Comparison of ENCODE assay signal across 27 mouse cellular contexts in the genomic region with DNA sequence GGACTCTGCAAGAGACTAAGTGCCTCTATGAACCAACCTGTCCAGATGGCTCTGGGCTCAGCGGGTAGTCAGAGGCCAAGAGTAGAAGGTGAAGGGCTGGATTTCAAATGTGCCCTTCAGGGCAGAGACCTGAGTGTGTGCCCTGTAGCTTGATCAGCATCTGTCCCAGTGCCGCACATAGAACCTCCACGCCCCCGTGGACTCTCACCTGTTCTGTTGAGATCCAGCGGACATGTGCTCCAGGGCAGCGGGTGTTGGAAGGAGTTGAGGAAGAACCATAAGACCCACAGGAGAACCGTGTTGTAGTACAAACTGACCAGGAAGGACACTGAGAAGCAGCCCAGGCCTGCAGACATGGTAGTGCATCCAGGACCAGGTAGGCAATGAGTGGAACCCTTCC. TPM values are rescaled to one million over a fixed set of nuclear protein-coding genes. Genes with fewer than 3 reads are reported as not detected.
DNase-seq lines count a peak whose midpoint lies in the region; ATAC-seq and TF ChIP-seq lines count a peak whose summit lies in the region.
"Had no signal": no experiment of that assay in that cellular context is flagged by ENCODE, and none has a peak within 500 bp of the region (broad histone marks: within the 10 kb centered on the region; RNA-seq: fewer than 3 reads in every experiment).

No protein-coding gene starts in this region.

- TF ChIP-seq CTCF in kidney, adult 2 months (conservative IDR thresholded peaks at IDR 0.05; ENCODE audit: insufficient read depth, insufficient read length, low read depth, low read length), result no peak

- H3K36me3 ChIP-seq in kidney, adult 2 months (ENCODE audit: control insufficient read depth, insufficient read depth, low read length), result no peaks in the 10 kb centered on the region
- no peaks in the 10 kb centered on the region for H3K36me3 ChIP-seq in kidney, embryonic 14.5 days (ENCODE audit: control insufficient read depth, insufficient read depth, low read length)
- no peaks in the 10 kb centered on the region for H3K36me3 ChIP-seq in midbrain, embryonic 14.5 days (ENCODE audit: control insufficient read depth, insufficient read depth, low read length)
- H3K36me3 ChIP-seq: embryonic facial prominence, embryonic 10.5 days; embryonic facial prominence, embryonic 13.5 days; forebrain, embryonic 12.5 days; forebrain, embryonic 15.5 days; heart, embryonic 12.5 days; heart, embryonic 15.5 days; hindbrain, embryonic 10.5 days; hindbrain, embryonic 13.5 days had no signal

- H3K4me2 ChIP-seq in kidney, embryonic 14.5 days (replicated peaks; ENCODE audit: low read depth, low read length), result no peak overlapping the region
- H3K4me2 ChIP-seq in midbrain, embryonic 14.5 days (ENCODE audit: low read length), result no peak overlapping the region
- H3K4me2 ChIP-seq: embryonic facial prominence, embryonic 13.5 days; forebrain, embryonic 12.5 days; forebrain, embryonic 15.5 days; heart, embryonic 12.5 days; heart, embryonic 15.5 days; hindbrain, embryonic 13.5 days had no signal

- peak; percentile 14 for TF ChIP-seq POLR2A in kidney, adult 2 months (IDR thresholded peaks at IDR 0.05; ENCODE audit: low read depth, low read length)

- H3K4me1 ChIP-seq in kidney, adult 2 months (ENCODE audit: control insufficient read depth, insufficient read depth, low read length), result peaks cover 20% of the 10 kb centered on the region
- no peaks in the 10 kb centered on the region; the same call in 1 of the 2 replicates for H3K4me1 ChIP-seq in kidney, embryonic 14.5 days (ENCODE audit: control insufficient read depth, insufficient read depth, low read length)
- no peaks in the 10 kb centered on the region for H3K4me1 ChIP-seq in midbrain, embryonic 14.5 days (ENCODE audit: control insufficient read depth, insufficient read depth, low read length)
- H3K4me1 ChIP-seq: embryonic facial prominence, embryonic 10.5 days; embryonic facial prominence, embryonic 13.5 days; forebrain, embryonic 12.5 days; forebrain, embryonic 15.5 days; heart, embryonic 12.5 days; heart, embryonic 15.5 days; hindbrain, embryonic 10.5 days; hindbrain, embryonic 13.5 days had no signal

- peak overlapping the region; percentile 53; the same call in 1 of the 2 replicates for H3K27ac ChIP-seq in kidney, adult 2 months (ENCODE audit: insufficient read depth, low read depth, low read length)
- H3K27ac ChIP-seq in kidney, embryonic 14.5 days (ENCODE audit: low read depth, low read length), result no peak overlapping the region
- no peak overlapping the region for H3K27ac ChIP-seq in midbrain, embryonic 14.5 days (replicated peaks; ENCODE audit: low read depth, low read length)
- H3K27ac ChIP-seq: embryonic facial prominence, embryonic 10.5 days; embryonic facial prominence, embryonic 13.5 days; forebrain, embryonic 12.5 days; forebrain, embryonic 15.5 days; heart, embryonic 15.5 days; hindbrain, embryonic 10.5 days; hindbrain, embryonic 13.5 days had no signal

- H3K9me3 ChIP-seq in kidney, embryonic 14.5 days (ENCODE audit: control insufficient read depth, low read length), result no peaks in the 10 kb centered on the region
- H3K9me3 ChIP-seq in midbrain, embryonic 14.5 days (ENCODE audit: control insufficient read depth, low read length), result no peaks in the 10 kb centered on the region
- H3K9me3 ChIP-seq: embryonic facial prominence, embryonic 10.5 days; embryonic facial prominence, embryonic 13.5 days; forebrain, embryonic 12.5 days; forebrain, embryonic 15.5 days; heart, embryonic 12.5 days; heart, embryonic 15.5 days; hindbrain, embryonic 10.5 days; hindbrain, embryonic 13.5 days had no signal

- peak overlapping the region; percentile 44 for H3K4me3 ChIP-seq in kidney, adult 2 months (ENCODE audit: insufficient read depth, low read depth, low read length)
- H3K4me3 ChIP-seq in kidney, embryonic 14.5 days (ENCODE audit: low read length), result no peak overlapping the region
- H3K4me3 ChIP-seq in midbrain, embryonic 14.5 days (replicated peaks; ENCODE audit: low read depth, low read length), result no peak overlapping the region
- H3K4me3 ChIP-seq: embryonic facial prominence, embryonic 10.5 days; embryonic facial prominence, embryonic 13.5 days; erythroblast, embryonic 14.5 days; forebrain, embryonic 12.5 days; forebrain, embryonic 15.5 days; heart, embryonic 12.5 days; heart, embryonic 15.5 days; hindbrain, embryonic 10.5 days; hindbrain, embryonic 13.5 days had no signal

- no peak overlapping the region for H3K9ac ChIP-seq in kidney, embryonic 14.5 days (ENCODE audit: low read depth, low read length)
- H3K9ac ChIP-seq in midbrain, embryonic 14.5 days (replicated peaks; ENCODE audit: low read length), result no peak overlapping the region
- H3K9ac ChIP-seq: embryonic facial prominence, embryonic 13.5 days; forebrain, embryonic 12.5 days; forebrain, embryonic 15.5 days; heart, embryonic 12.5 days; heart, embryonic 15.5 days; hindbrain, embryonic 13.5 days had no signal

- no peak for ATAC-seq in kidney, embryonic 14.5 days (ENCODE audit: low FRiP score, low TSS enrichment)
- ATAC-seq in midbrain, embryonic 14.5 days (ENCODE audit: low FRiP score, low TSS enrichment), result no peak
- ATAC-seq: CD4-positive, CD25-positive, alpha-beta regulatory T cell, adult 4 months; forebrain, embryonic 15.5 days had no signal

- 67% methylated on average over 7 of the region's 7 CpGs for WGBS in kidney, adult 2 months
- 88% methylated on average over 7 of the region's 7 CpGs for WGBS in kidney, embryonic 14.5 days
- WGBS in midbrain, embryonic 14.5 days, result 90% methylated on average over 7 of the region's 7 CpGs

- DNase-seq in kidney, adult 2 months, result peak; percentile 85
- peak; percentile 42 for DNase-seq in kidney, postnatal 10 days
- DNase-seq in kidney, postnatal 36 days, result peak; percentile 76 to 79
- DNase-seq in midbrain, embryonic 14.5 days, result no peak
- DNase-seq in embryo, embryonic 11 days, result no peak
- DNase-seq: adrenal gland, adult 2 months; adrenal gland, postnatal 14 days; cerebellum, adult 11 months; cerebellum, adult 2 months; cerebellum, adult 9-11 months; cerebellum, postnatal 25 days; gastrocnemius, postnatal 25 days; heart, adult 18-20 months; heart, postnatal 10 days; heart, postnatal 36 days had no signal

- no peaks in the 10 kb centered on the region for H3K27me3 ChIP-seq in kidney, adult 2 months (replicated peaks; ENCODE audit: control insufficient read depth, insufficient read depth, low read length)
- no peaks in the 10 kb centered on the region for H3K27me3 ChIP-seq in kidney, embryonic 14.5 days (ENCODE audit: control insufficient read depth, insufficient read depth, low read length)
- H3K27me3 ChIP-seq in midbrain, embryonic 14.5 days (ENCODE audit: control insufficient read depth, insufficient read depth, low read length), result no peaks in the 10 kb centered on the region
- H3K27me3 ChIP-seq: embryonic facial prominence, embryonic 13.5 days; forebrain, embryonic 12.5 days; forebrain, embryonic 15.5 days; heart, embryonic 15.5 days; hindbrain, embryonic 13.5 days had no signal

RNA-seq across cellular contexts. Expression of gene Slc6a18, which starts 2.7 kb away (rescaled TPM):
- 438 and 863 TPM in 2 replicates for polyA plus RNA-seq in kidney, adult 2 months (2012; rRNA removed)
- polyA plus RNA-seq in kidney, embryonic 14.5 days (2014; fragmentation: Nextera tagmentation; extraction: Ambion mirVana), result 2.5 and 5.2 TPM in 2 replicates
- polyA plus RNA-seq in midbrain, embryonic 14.5 days (2014; fragmentation: Nextera tagmentation; extraction: Ambion mirVana), result not detected in 2 replicates
- polyA plus RNA-seq: adrenal gland, adult 2 months; C2C12; CD4-positive, CD25-positive, alpha-beta regulatory T cell, adult 4 months; cerebellum, adult 2 months; embryonic facial prominence, embryonic 10.5 days; embryonic facial prominence, embryonic 13.5 days; erythroblast, embryonic 14.5 days; forebrain, embryonic 12.5 days; forebrain, embryonic 15.5 days; heart, embryonic 12.5 days; heart, embryonic 15.5 days; hindbrain, embryonic 10.5 days; hindbrain, embryonic 13.5 days had no signal

RNA-seq across cellular contexts. Expression of gene Slc6a19, which starts 29.5 kb away (rescaled TPM):
- polyA plus RNA-seq in kidney, adult 2 months (2012; rRNA removed), result 884 and 1,011 TPM in 2 replicates
- 0.53 and 0.92 TPM in 2 replicates for polyA plus RNA-seq in kidney, embryonic 14.5 days (2014; fragmentation: Nextera tagmentation; extraction: Ambion mirVana)
- 0.18 and 0.19 TPM in 2 replicates for polyA plus RNA-seq in midbrain, embryonic 14.5 days (2014; fragmentation: Nextera tagmentation; extraction: Ambion mirVana)
- polyA plus RNA-seq: C2C12; CD4-positive, CD25-positive, alpha-beta regulatory T cell, adult 4 months; embryonic facial prominence, embryonic 13.5 days; erythroblast, embryonic 14.5 days; heart, embryonic 12.5 days; heart, embryonic 15.5 days had no signal

RNA-seq across cellular contexts. Expression of gene Tert, which starts 48.5 kb away (rescaled TPM):
- polyA plus RNA-seq in kidney, adult 2 months (2012; rRNA removed), result 6.4 and 7.4 TPM in 2 replicates
- 5.2 and 7.9 TPM in 2 replicates for polyA plus RNA-seq in kidney, embryonic 14.5 days (2014; fragmentation: Nextera tagmentation; extraction: Ambion mirVana)
- polyA plus RNA-seq in midbrain, embryonic 14.5 days (2014; fragmentation: Nextera tagmentation; extraction: Ambion mirVana), result 4.0 and 4.2 TPM in 2 replicates
- polyA plus RNA-seq: erythroblast, embryonic 14.5 days had no signal

RNA-seq across cellular contexts. Expression of gene Slc12a7, which starts 57.7 kb away (rescaled TPM):
- polyA plus RNA-seq in kidney, adult 2 months (2012; rRNA removed), result 104 and 109 TPM in 2 replicates
- 12.9 and 28.7 TPM in 2 replicates for polyA plus RNA-seq in kidney, embryonic 14.5 days (2014; fragmentation: Nextera tagmentation; extraction: Ambion mirVana)
- 7.0 and 12.6 TPM in 2 replicates for polyA plus RNA-seq in midbrain, embryonic 14.5 days (2014; fragmentation: Nextera tagmentation; extraction: Ambion mirVana)

Comparison
In these comparisons a context has a peak if more than half of its experiments do, and no peak if none do; other contexts are left out.
1. RNA of gene Slc6a18, which starts 2.7 kb away (polyA plus RNA-seq): 438 to 863 TPM in kidney, adult 2 months; 2.5 to 5.2 TPM in kidney, embryonic 14.5 days and not detected in midbrain, embryonic 14.5 days; every median in the first group is over 10 times any median in the second.
2. RNA of gene Slc6a19, which starts 29.5 kb away (polyA plus RNA-seq): 884 to 1,011 TPM in kidney, adult 2 months; 0.53 to 0.92 TPM in kidney, embryonic 14.5 days and 0.18 to 0.19 TPM in midbrain, embryonic 14.5 days; every median in the first group is over 100 times any median in the second.
3. DNase-seq: peak in kidney, adult 2 months (single experiment), kidney, postnatal 10 days (single experiment) and kidney, postnatal 36 days (2 of 2); none in midbrain, embryonic 14.5 days (single experiment) and embryo, embryonic 11 days (single experiment).